Mouse (Mus musculus) CH12.LX (cell line): ENCODE measurements around the gene Kif24.

Experiments used
- BHLHE40 ChIP-seq: IDR thresholded peaks from 2 replicates; pipeline ENCODE4 v1.6.1; 2011; ENCODE audit warnings: mild to moderate bottlenecking, low read depth, low read length, improper control_type of control experiment
- CTCF ChIP-seq, 2 experiments: IDR thresholded peaks in 1 of 2; conservative IDR thresholded peaks in 1 of 2; 2 replicates each; pipeline ENCODE4 v1.5.1; 2011 to 2012; ENCODE audit warnings: low read depth in 2 of 2, low read length in 2 of 2, improper control_type of control experiment in 1 of 2, inconsistent platforms in 1 of 2, mild to moderate bottlenecking in 1 of 2, moderate library complexity in 1 of 2
- EP300 ChIP-seq: IDR thresholded peaks from 2 replicates; pipeline ENCODE4 v1.6.1; 2011; ENCODE audit warnings: low read length, improper control_type of control experiment
- MEF2A ChIP-seq: IDR thresholded peaks from 2 replicates; pipeline ENCODE4 v1.6.1; 2014; ENCODE audit warnings: low read depth, mild to moderate bottlenecking, inconsistent platforms, low read length, improper control_type of control experiment, borderline replicate concordance
- NELFE ChIP-seq: IDR thresholded peaks from 2 replicates; pipeline ENCODE4 v1.6.1; 2011; ENCODE audit warnings: low read depth, low read length, improper control_type of control experiment
- POLR2A ChIP-seq: IDR thresholded peaks from 2 replicates; pipeline ENCODE4 v1.6.1; 2011; ENCODE audit warnings: low read depth, mild to moderate bottlenecking, improper control_type of control experiment, low read length
- TCF12 ChIP-seq: IDR thresholded peaks from 2 replicates; pipeline ENCODE4 v1.6.1; 2014; ENCODE audit warnings: low read depth, mild to moderate bottlenecking, inconsistent platforms, low read length, improper control_type of control experiment
- UBTF ChIP-seq: IDR thresholded peaks from 2 replicates; pipeline ENCODE4 v1.6.1; 2012; ENCODE audit warnings: low read depth, mild to moderate bottlenecking, inconsistent platforms, low read length, improper control_type of control experiment, moderate library complexity
- ZMIZ1 ChIP-seq: IDR thresholded peaks from 2 replicates; pipeline ENCODE4 v1.6.1; 2012; ENCODE audit warnings: low read depth, mild to moderate bottlenecking, inconsistent platforms, low read length, improper control_type of control experiment

DNA sequence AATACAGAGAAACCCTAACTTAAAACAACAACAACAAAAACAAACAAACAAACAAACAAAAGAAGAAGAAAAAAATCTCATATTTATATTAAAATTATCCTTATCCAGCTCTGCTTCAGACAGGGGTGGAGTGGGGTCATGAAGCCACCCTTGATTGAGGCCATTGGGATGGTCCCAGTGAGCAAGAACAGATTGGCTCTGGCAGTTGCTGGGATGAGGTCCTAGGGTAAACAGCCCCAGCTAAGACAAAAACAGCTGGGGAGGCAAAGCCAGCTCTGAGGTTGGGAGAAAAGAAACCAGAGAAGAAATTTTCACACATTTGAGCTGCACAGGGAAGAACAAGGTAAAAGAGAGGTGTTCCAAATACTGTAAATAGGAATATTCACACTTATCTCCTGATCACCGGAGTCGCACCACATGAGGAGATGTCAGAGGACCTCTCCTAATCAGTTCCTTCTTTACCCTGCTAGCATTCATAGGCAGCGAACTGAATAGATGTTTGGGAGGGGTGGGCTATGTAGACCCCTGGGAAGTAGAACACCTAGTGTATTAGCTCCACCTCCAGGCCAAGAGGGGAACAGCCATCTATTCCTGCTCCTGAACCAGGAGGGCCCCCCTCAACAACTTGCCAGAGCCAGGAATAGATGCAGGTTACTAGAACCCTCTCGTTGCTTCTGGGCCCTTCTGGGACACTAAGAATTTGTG is 14.2 kb upstream of the Kif24 start:
- TF ChIP-seq EP300, result no peak
- TF ChIP-seq CTCF (conservative IDR thresholded peaks at IDR 0.05 in 1 of 2, IDR thresholded peaks at IDR 0.05 in 1 of 2; ENCODE audit: low read depth in 2 of 2, low read length in 2 of 2), result peak in 1 of 2 experiments; percentile 38; a peak in 1 of 4 replicates
- TF ChIP-seq BHLHE40, result no peak
- no peak for TF ChIP-seq TCF12
- no peak for TF ChIP-seq POLR2A
- TF ChIP-seq UBTF, result no peak
- no peak for TF ChIP-seq ZMIZ1
- TF ChIP-seq MEF2A, result no peak
- TF ChIP-seq NELFE, result no peak
